8 mouse cellular contexts compared by ENCODE assay signal in genomic region chr3:133091121-133091663, GRCm38 (mm10). TPM values are rescaled to one million over a fixed set of nuclear protein-coding genes. Genes with fewer than 3 reads are reported as not detected.
DNase-seq lines count a peak whose midpoint lies in the region; ATAC-seq lines count a peak whose summit lies in the region.

No protein-coding gene starts in this region.

- H3K4me1 ChIP-seq in forebrain, embryonic 15.5 days, result peaks cover 25% of the 10 kb centered on the region
- peaks cover 42% of the 10 kb centered on the region for H3K4me1 ChIP-seq in megakaryocyte, embryonic 14.5 days

- peak overlapping the region; percentile 81 for H3K9ac ChIP-seq in forebrain, embryonic 15.5 days (replicated peaks)

- H3K4me2 ChIP-seq in forebrain, embryonic 15.5 days (replicated peaks), result peak overlapping the region; percentile 60

- no peaks in the 10 kb centered on the region for H3K36me3 ChIP-seq in forebrain, embryonic 15.5 days
- peaks cover 8% of the 10 kb centered on the region for H3K36me3 ChIP-seq in megakaryocyte, embryonic 14.5 days (replicated peaks; ENCODE audit: low read length)

- WGBS in forebrain, embryonic 15.5 days, result 1% methylated on average over 42 of the region's 44 CpGs

- H3K4me3 ChIP-seq in forebrain, embryonic 15.5 days, result peak overlapping the region; percentile 79
- H3K4me3 ChIP-seq in megakaryocyte, embryonic 14.5 days (replicated peaks), result peak overlapping the region; percentile 92

- H3K27ac ChIP-seq in forebrain, embryonic 15.5 days (replicated peaks), result peak overlapping the region; percentile 96

- H3K27me3 ChIP-seq in forebrain, embryonic 15.5 days, result no peaks in the 10 kb centered on the region
- H3K27me3 ChIP-seq in megakaryocyte, embryonic 14.5 days (replicated peaks), result no peaks in the 10 kb centered on the region

- peak; percentile 49 for DNase-seq in adrenal gland, postnatal 25 days
- DNase-seq in adrenal gland, adult 8-10 months, result no peak
- peak; percentile 64 for DNase-seq in retina, embryonic 14.5 days (ENCODE audit: low spot score)
- no peak for DNase-seq in retina, postnatal 1 day
- peak; percentile 53 to 65 for DNase-seq in layer of hippocampus, adult 8-10 months (ENCODE audit: low spot score in 2 of 2)
- no peak for DNase-seq in ovary, postnatal 14 days (ENCODE audit: low spot score)

- peak; percentile 84 for ATAC-seq in forebrain, embryonic 15.5 days (replicated peaks)

- no peaks in the 10 kb centered on the region for H3K9me3 ChIP-seq in forebrain, embryonic 15.5 days
- no peaks in the 10 kb centered on the region for H3K9me3 ChIP-seq in megakaryocyte, embryonic 14.5 days

RNA-seq across cellular contexts. Expression of gene Ints12, which starts 0.4 kb away (rescaled TPM):
- total RNA-seq in adrenal gland, postnatal 25 days (2021), result 11.1 and 15.5 TPM in 2 replicates
- total RNA-seq in adrenal gland, adult 8-10 months (2022), result 10 to 100 TPM; 10.7 to 17.2 (median 16.7) TPM
- polyA plus RNA-seq in forebrain, embryonic 15.5 days (2015; fragmentation: Nextera tagmentation; extraction: Ambion mirVana), result 19.2 and 19.5 TPM in 2 replicates
- total RNA-seq in layer of hippocampus, adult 8-10 months (2022), result 10 to 100 TPM; 10.5 to 13.8 (median 11.9) TPM
- 2.5 TPM in 1 of 2 replicates, not detected in the other for polyA plus RNA-seq in megakaryocyte, embryonic 14.5 days (2012; ENCODE audit: insufficient read depth, low replicate concordance)

RNA-seq across cellular contexts. Expression of gene Gstcd, which starts 0.6 kb away (rescaled TPM):
- 16.3 and 16.9 TPM in 2 replicates for total RNA-seq in adrenal gland, postnatal 25 days (2021)
- 10 to 100 TPM; 12.6 to 14.0 (median 13.4) TPM for total RNA-seq in adrenal gland, adult 8-10 months (2022)
- polyA plus RNA-seq in forebrain, embryonic 15.5 days (2015; fragmentation: Nextera tagmentation; extraction: Ambion mirVana), result 4.4 and 4.6 TPM in 2 replicates
- total RNA-seq in layer of hippocampus, adult 8-10 months (2022), result 10 to 100 TPM in 3 of 4 experiments, 1 to 10 TPM in 1; 8.5 to 12.2 (median 10.6) TPM
- 3.2 and 3.7 TPM in 2 replicates for polyA plus RNA-seq in megakaryocyte, embryonic 14.5 days (2012; ENCODE audit: insufficient read depth, low replicate concordance)

Comparison
In these comparisons a context has a peak if more than half of its experiments do, and no peak if none do; other contexts are left out.
1. DNase-seq: peak in adrenal gland, postnatal 25 days (single experiment), retina, embryonic 14.5 days (single experiment) and layer of hippocampus, adult 8-10 months (2 of 2); none in adrenal gland, adult 8-10 months (single experiment), retina, postnatal 1 day (single experiment) and ovary, postnatal 14 days (single experiment).